Mouse (Mus musculus) midbrain, embryonic 15.5 days (tissue): ENCODE measurements at regions not wholly inside any gene's neighbourhood (a gene's known extent, or its start where the extent isn't known, plus 50 kb on each side); places are given as distances from the start of the nearest gene placed in this dataset.

ENCODE experiments used
- ATAC-seq: fragments of 200-750 bp; cut with Nextera tagmentation; replicated peaks from 2 replicates; pipeline ENCODE4 v1.8.0; 2017; ENCODE audit warnings: moderate TSS enrichment
- H3K27ac ChIP-seq: fragments of 300-500 bp; sonication (generic); 2 replicates; pipeline ENCODE4 v1.5.1; 2015; ENCODE audit warnings: mild to moderate bottlenecking, inconsistent platforms
- H3K27me3 ChIP-seq: fragments of 300-500 bp; sonication (generic); replicated peaks from 2 replicates; pipeline ENCODE4 v1.6.1; 2015; ENCODE audit warnings: inconsistent platforms
- H3K36me3 ChIP-seq: fragments of 300-500 bp; sonication (generic); replicated peaks from 2 replicates; pipeline ENCODE4 v1.6.1; 2015; ENCODE audit warnings: inconsistent platforms
- H3K4me1 ChIP-seq: fragments of 300-500 bp; sonication (generic); 2 replicates; pipeline ENCODE4 v1.6.1; 2015; ENCODE audit warnings: inconsistent platforms
- H3K4me2 ChIP-seq: fragments of 300-500 bp; sonication (generic); 2 replicates; pipeline ENCODE4 v1.6.1; 2015; ENCODE audit warnings: inconsistent platforms, mild to moderate bottlenecking, moderate library complexity
- H3K4me3 ChIP-seq: fragments of 300-500 bp; sonication (generic); 2 replicates; pipeline ENCODE4 v1.5.1; 2015; ENCODE audit warnings: mild to moderate bottlenecking, inconsistent platforms
- H3K9ac ChIP-seq: fragments of 300-500 bp; sonication (generic); 2 replicates; pipeline ENCODE4 v1.6.1; 2015; ENCODE audit warnings: mild to moderate bottlenecking, inconsistent platforms
- H3K9me3 ChIP-seq: fragments of 300-500 bp; sonication (generic); 2 replicates; pipeline ENCODE4 v1.6.1; 2016; ENCODE audit warnings: inconsistent platforms
- WGBS: fragments of 180-500 bp; shearing (Covaris S2); methylation state at CpG from one replicate; pipeline ENCODE4 v1.1.7; 2015; ENCODE audit warnings: mixed read lengths; 5-methylcytosine and 5-hydroxymethylcytosine counted together

DNA sequence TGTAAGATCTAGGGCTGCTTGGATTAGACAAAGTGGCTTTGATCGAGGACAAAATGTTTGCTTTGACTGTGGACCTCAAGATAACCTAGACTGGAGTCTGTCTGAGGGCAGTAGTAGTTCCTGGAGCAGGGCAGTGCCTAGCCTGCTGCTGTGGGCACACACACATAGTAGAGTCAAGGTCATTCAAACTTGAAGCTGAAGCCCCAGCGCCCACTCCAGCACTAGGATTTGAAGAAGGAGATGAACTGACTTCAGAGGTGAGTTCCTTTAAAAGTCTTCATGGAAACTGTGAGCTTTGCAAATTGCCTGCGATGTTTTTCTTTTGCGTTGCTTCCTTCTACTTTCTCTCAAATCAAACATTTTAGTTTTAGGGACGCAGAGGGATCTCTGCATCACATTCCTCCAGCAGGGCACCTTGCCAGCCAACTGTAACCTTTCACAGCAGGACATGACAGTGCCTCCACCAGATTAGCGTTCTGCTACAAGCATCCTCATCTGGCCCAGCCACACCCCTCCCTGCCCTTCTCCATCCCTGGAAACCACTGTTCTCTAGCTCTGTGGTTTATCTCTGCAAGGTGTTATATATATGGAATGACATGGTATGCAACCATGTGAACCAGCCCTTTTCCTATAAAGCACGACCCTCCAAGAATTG, 377.3 kb upstream of the Gm10131 start:
- no peaks in the 10 kb centered on the region for H3K36me3 ChIP-seq
- no peak for ATAC-seq
- H3K9me3 ChIP-seq = no peaks in the 10 kb centered on the region
- H3K4me2 ChIP-seq = no peak overlapping the region
- no peak overlapping the region for H3K27ac ChIP-seq
- peaks cover 12% of the 10 kb centered on the region for H3K4me1 ChIP-seq
- no peak overlapping the region for H3K4me3 ChIP-seq
- H3K9ac ChIP-seq = no peak overlapping the region
- no peaks in the 10 kb centered on the region for H3K27me3 ChIP-seq
- 63% methylated on average over 7 of the region's 7 CpGs for WGBS

DNA sequence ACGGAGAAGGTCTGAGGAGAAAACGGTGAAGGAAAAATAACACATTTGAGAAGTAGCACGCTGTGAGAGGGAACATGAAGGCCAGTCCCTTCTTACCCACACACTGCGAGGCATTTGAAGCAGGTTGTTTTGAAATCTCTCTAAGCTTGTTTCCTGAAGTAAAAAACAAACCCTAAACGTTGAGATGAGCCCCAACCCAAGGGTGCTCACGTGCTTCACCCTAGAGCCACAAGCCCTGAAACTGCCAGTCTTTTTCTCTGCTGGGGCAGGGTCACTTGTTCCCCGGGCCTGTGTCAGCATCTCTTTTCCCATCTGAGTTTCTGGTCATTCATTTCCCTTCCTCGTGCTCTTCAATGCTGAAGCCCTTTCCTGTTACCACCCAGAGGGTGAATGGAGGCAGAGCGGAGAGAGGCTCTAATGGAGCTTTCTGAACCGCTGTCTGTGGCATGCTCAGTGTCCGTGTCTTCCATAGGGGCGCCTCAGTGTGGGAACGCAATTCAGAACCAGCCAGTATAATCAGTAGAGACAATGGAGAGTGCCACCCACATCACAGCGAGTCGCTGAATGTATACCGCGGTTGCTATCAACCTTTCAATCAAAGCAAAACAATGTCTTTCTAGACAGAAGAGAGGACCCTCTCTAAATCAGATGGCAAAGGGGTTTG, 375.0 kb upstream of the Gm10131 start:
- H3K4me3 ChIP-seq = no peak overlapping the region
- no peak for ATAC-seq
- H3K36me3 ChIP-seq = no peaks in the 10 kb centered on the region
- H3K4me2 ChIP-seq = no peak overlapping the region
- WGBS = 44% methylated on average over 17 of the region's 17 CpGs
- H3K9me3 ChIP-seq = no peaks in the 10 kb centered on the region
- peaks cover 8% of the 10 kb centered on the region for H3K4me1 ChIP-seq
- H3K27me3 ChIP-seq = no peaks in the 10 kb centered on the region
- no peak overlapping the region for H3K27ac ChIP-seq
- no peak overlapping the region for H3K9ac ChIP-seq

DNA sequence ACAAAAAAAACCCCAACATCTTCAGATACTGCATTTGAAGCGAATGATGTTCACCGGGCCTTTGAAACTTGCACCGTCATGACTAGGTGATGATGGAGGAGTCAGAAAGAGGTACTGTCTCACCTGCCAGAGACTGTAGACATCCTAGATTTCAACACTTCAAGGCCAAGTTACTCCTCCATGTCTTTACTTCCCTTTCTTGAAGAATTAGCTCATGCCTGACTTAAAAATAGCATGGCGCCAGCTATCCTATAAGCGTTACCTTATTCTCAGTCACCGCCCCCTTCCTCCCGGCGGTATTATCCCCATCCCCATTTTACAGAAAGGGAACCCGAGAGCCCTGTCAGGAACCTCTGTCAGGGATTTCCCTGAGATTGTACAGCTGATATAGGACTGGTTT, 374.4 kb upstream of the Gm10131 start:
- no peak for ATAC-seq
- Histone ChIP-seq H3K4me1 (peaks cover 8% of the 10 kb centered on the region), H3K4me2 (no peak overlapping the region), H3K9ac (no peak overlapping the region), H3K4me3 (no peak overlapping the region), H3K27ac (no peak overlapping the region), H3K36me3 (no peaks in the 10 kb centered on the region), H3K27me3 (no peaks in the 10 kb centered on the region), H3K9me3 (no peaks in the 10 kb centered on the region)
- 93% methylated on average over 9 of the region's 9 CpGs for WGBS

DNA sequence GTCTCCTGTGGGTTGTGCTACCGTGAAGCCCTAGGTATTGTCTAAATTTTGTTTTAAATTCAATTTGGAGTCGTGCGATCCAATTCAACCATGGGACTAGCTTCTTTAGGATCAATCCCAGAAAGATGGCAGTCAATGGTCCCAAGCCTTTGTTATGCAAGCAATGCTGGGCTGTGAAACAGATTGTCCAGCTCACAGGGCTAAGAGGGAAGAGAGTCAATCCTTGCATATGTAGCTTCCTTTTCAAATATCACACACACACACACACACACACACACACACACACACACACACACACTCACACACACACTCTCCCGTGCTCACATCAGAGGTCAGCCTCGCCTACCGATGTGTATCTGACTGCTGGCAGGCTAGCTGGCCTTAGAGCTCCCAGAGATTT, 373.8 kb upstream of the Gm10131 start:
- 79% methylated on average over 6 of the region's 6 CpGs for WGBS
- no peak for ATAC-seq
- Histone ChIP-seq H3K9ac (no peak overlapping the region), H3K27ac (no peak overlapping the region), H3K36me3 (no peaks in the 10 kb centered on the region), H3K4me2 (no peak overlapping the region), H3K27me3 (no peaks in the 10 kb centered on the region), H3K4me1 (peaks cover 8% of the 10 kb centered on the region), H3K4me3 (no peak overlapping the region), H3K9me3 (no peaks in the 10 kb centered on the region)

DNA sequence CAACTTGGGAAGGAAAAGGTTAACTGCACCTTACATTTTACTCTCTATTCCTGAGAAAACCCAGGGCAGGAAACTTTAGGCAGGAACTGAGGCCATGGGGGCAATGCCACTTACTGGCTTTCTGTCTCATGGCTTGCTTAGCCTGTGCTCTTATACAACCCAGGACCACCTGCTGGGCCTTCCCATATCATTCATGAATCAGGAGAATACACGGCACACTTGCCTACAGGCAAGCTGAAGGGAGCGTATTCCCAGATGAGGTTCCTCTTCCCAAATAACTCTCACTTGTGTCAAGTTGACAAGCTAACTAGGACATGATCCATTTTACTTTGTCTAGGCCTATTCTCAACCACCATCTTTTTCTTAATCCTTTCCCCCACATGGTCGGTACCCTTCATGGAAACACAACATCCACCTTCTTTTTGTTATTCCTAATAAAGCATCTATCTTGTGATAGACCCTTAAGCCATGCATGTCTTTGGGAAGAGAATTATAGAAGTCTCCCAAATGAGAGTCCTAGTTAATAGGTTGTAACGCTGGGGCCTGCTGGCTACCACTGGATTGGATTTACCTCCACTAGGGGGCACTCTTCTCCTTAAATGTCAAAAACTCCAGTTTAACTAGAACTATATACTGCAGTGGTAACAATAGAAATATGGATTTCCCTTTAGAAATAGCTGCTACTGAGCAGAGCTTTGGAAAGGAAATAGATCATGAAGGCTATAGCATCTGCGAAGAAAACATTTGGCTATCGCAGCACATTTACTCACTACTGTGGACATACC, 373.2 kb upstream of the Gm10131 start:
- peaks cover 8% of the 10 kb centered on the region for H3K4me1 ChIP-seq
- H3K9ac ChIP-seq = no peak overlapping the region
- H3K27me3 ChIP-seq = no peaks in the 10 kb centered on the region
- no peak overlapping the region for H3K27ac ChIP-seq
- WGBS = 62% methylated on average over 6 of the region's 6 CpGs
- no peak overlapping the region for H3K4me2 ChIP-seq
- H3K36me3 ChIP-seq = no peaks in the 10 kb centered on the region
- H3K4me3 ChIP-seq = no peak overlapping the region
- ATAC-seq = peak; percentile 66
- no peaks in the 10 kb centered on the region for H3K9me3 ChIP-seq

DNA sequence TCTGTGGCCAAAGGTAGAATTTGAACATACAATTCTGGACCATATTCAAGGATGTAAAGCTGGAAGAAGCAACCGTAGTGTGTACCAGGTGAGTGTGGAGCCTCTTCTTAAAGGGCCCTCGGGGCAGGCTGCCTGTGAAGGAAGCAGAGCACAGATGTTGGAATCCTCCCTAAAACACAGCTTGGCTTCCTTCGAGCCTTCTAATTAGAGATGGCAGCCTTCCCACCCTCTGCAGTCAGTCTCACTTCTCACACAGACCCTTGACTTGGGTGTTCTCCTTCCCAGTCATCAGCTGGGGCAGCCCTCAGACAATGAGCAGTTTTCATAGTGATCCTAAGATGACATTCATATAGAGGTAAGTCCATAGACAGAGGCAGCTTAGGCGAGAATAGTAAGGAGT, 371.7 kb upstream of the Gm10131 start:
- Histone ChIP-seq H3K9me3 (no peaks in the 10 kb centered on the region), H3K36me3 (no peaks in the 10 kb centered on the region), H3K27ac (no peak overlapping the region), H3K9ac (no peak overlapping the region), H3K4me2 (no peak overlapping the region), H3K27me3 (no peaks in the 10 kb centered on the region), H3K4me3 (no peak overlapping the region), H3K4me1 (peaks cover 8% of the 10 kb centered on the region)
- WGBS = 75% methylated on average over 4 of the region's 4 CpGs
- no peak for ATAC-seq

DNA sequence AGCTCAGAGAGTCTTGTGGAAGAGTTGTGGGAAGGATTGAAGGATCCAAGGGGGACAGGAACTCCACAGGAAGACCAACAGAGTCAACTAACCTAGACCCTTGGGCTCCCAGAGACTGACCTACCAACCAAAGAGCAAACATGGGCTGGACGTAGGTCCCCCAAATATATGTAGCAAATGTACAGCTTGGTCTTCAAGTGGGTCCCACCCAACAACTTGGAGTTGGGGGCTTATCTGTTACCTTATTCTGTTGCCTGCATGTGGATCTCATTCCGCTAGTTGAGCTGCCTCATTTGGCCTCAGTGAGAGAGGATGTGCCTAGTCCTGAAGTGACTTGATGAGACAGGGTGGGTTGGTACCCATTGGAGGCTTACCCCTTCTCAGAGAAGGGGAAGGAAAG, 371.1 kb upstream of the Gm10131 start:
- Histone ChIP-seq H3K9ac (no peak overlapping the region), H3K4me3 (no peak overlapping the region), H3K9me3 (no peaks in the 10 kb centered on the region), H3K27me3 (no peaks in the 10 kb centered on the region), H3K27ac (no peak overlapping the region), H3K36me3 (no peaks in the 10 kb centered on the region), H3K4me2 (no peak overlapping the region), H3K4me1 (peaks cover 8% of the 10 kb centered on the region)
- ATAC-seq = no peak
- WGBS = 94% methylated on average over 2 of the region's 2 CpGs

DNA sequence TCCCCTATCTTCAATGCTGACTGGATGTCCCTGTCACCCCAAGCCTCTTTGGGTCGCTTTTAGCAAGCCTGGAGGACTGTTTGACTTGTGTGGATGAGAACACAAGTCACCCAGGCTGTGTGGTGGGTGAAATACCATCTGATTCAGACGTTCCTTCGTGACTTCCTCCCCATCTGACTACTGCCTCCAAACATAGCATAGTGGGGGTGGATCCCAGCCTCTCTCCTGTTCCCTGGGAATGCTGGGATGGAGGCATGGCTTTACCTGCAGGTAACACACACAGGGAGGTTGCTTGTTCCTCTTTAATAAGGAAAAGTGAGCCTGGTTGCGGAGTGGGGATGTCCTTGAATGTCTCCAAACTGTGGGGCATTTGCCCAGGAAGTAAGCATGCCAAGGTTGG, 369.0 kb upstream of the Gm10131 start:
- no peak overlapping the region for H3K4me3 ChIP-seq
- H3K27ac ChIP-seq = no peak overlapping the region
- H3K9me3 ChIP-seq = no peaks in the 10 kb centered on the region
- ATAC-seq = no peak
- H3K4me2 ChIP-seq = no peak overlapping the region
- H3K9ac ChIP-seq = no peak overlapping the region
- 81% methylated on average over 4 of the region's 4 CpGs for WGBS
- H3K27me3 ChIP-seq = no peaks in the 10 kb centered on the region
- H3K4me1 ChIP-seq = 0 out of 2 replicates have a peak, but pooled peaks cover 2% of the 10 kb centered on the region
- no peaks in the 10 kb centered on the region for H3K36me3 ChIP-seq

DNA sequence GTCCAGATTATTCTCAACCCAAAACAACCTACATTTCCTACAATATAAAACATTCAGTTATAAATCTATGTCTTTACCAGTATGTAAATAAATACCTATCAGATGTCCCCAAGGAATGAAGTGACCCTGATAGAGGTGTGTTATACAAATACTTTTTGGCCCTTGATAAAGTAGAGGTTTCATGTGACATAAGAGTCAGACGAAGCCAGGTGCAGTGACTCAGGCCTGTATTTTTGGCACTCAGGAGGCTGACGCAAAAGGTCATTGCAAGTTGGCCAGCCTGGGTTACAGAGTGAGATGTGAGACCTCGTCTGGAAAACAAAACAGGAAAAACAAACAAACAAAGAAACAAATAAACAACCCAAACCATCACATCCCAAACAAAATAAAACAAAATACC, 367.4 kb upstream of the Gm10131 start:
- no peak for ATAC-seq
- Histone ChIP-seq H3K4me3 (no peak overlapping the region), H3K27me3 (no peaks in the 10 kb centered on the region), H3K4me1 (peaks cover 8% of the 10 kb centered on the region), H3K27ac (no peak overlapping the region), H3K36me3 (no peaks in the 10 kb centered on the region), H3K9me3 (no peaks in the 10 kb centered on the region), H3K4me2 (no peak overlapping the region), H3K9ac (no peak overlapping the region)
- WGBS = 77% methylated on average over 3 of the region's 3 CpGs

DNA sequence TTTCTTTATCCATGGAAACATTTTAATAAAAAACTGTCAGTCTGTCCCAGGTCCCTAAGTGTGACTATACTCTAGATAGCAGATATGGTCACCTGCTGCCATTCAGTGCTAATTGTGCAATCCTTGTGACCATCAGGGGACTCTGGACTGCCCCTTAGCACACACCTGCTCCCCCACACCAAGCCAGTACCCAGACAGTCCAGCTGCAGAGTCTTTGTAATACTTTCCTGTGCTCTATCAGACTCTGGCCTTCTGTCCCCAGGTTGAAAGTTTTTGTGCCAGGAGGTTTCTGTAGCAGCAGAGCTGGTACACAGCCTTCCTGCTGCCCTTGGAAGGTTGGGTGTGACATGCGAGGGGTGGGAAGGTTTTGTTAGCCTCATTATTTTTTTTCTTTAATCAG, 366.9 kb upstream of the Gm10131 start:
- peaks cover 12% of the 10 kb centered on the region for H3K4me1 ChIP-seq
- no peak for ATAC-seq
- H3K27me3 ChIP-seq = no peaks in the 10 kb centered on the region
- no peak overlapping the region for H3K4me2 ChIP-seq
- no peak overlapping the region for H3K9ac ChIP-seq
- WGBS = 84% methylated on average over 1 of the region's 1 CpGs
- H3K36me3 ChIP-seq = no peaks in the 10 kb centered on the region
- no peak overlapping the region for H3K27ac ChIP-seq
- H3K4me3 ChIP-seq = no peak overlapping the region
- H3K9me3 ChIP-seq = no peaks in the 10 kb centered on the region

DNA sequence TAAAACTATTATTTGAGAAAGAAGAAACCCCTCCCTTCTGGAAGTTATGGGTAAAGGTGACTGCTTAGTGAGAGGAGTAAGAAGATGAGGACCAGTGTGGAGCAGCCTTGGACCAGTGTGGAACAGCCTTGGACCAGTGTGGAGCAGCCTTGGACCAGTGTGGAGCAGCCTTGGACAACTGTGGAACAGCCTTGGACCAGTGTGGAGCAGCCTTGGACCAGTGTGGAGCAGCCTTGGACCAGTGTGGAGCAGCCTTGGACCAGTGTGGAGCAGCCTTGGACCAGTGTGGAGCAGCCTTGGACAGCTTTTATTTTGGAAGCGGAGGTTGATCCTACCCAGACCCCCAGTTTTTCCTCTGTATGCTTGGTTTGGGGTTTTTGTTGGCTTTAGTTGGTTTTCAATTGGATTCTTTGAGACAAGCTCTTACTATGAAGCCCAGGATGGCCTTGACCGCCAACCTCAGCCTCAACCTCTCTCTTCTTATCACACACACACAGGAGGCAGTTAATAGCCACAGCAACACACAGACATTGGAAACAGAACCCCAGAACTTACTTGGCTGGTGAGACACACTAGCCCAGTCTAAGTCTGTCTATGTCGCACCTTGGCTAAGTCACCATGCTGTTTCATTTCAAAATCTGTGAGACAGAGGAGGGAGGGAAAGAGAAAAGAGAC, 364.7 kb upstream of the Gm10131 start:
- no peak overlapping the region for H3K4me3 ChIP-seq
- no peak overlapping the region for H3K27ac ChIP-seq
- H3K27me3 ChIP-seq = no peaks in the 10 kb centered on the region
- no peaks in the 10 kb centered on the region for H3K36me3 ChIP-seq
- 96% methylated on average over 3 of the region's 3 CpGs for WGBS
- H3K4me1 ChIP-seq = peaks cover 27% of the 10 kb centered on the region
- no peak overlapping the region for H3K9ac ChIP-seq
- no peaks in the 10 kb centered on the region for H3K9me3 ChIP-seq
- no peak overlapping the region for H3K4me2 ChIP-seq
- ATAC-seq = no peak

DNA sequence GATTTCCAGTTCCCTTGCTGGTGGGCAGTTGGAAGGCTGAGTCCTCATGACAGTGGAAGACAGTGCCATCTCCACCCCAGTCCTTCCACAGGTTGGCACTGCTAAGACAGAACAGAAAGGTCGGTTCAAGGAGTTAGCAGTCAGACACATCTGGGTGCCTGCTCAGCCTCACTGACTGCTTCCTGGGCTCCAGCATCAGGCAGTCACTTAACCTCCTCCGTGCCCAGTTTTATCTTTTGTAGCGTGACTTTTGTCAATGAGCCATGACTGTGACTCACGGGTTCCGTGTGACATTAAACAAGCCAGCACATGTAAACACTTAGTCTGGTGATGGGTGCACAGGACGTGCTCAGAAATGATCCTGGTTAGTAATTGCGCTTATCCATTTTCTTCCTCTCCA, 363.1 kb upstream of the Gm10131 start:
- Histone ChIP-seq H3K36me3 (no peaks in the 10 kb centered on the region), H3K9ac (no peak overlapping the region), H3K27ac (no peak overlapping the region), H3K4me3 (no peak overlapping the region), H3K4me1 (peaks cover 27% of the 10 kb centered on the region), H3K27me3 (no peaks in the 10 kb centered on the region), H3K9me3 (no peaks in the 10 kb centered on the region), H3K4me2 (no peak overlapping the region)
- 81% methylated on average over 7 of the region's 7 CpGs for WGBS
- ATAC-seq = no peak
